Mouse (Mus musculus): ENCODE measurements at regions not wholly inside any gene's neighbourhood (a gene's known extent, or its start where the extent isn't known, plus 50 kb on each side); places are given as distances from the start of the nearest gene placed in this dataset.

GRCm38 (mm10) chr11:45103498-45104336, 486.6 kb downstream of the Ebf1 start:
- Histone ChIP-seq H3K4me1 (ENCODE audit: control insufficient read depth, insufficient read depth, low read length) (no peaks in the 10 kb centered on the region), H3K4me3 (replicated peaks; ENCODE audit: extremely low read depth, low read depth, low read length) (no peak overlapping the region)
- TF ChIP-seq POLR2A (IDR thresholded peaks at IDR 0.05; ENCODE audit: borderline replicate concordance, extremely low read depth, low read depth, low read length) (no peak), CTCF (IDR thresholded peaks at IDR 0.05; ENCODE audit: insufficient read depth, low read length) (no peak)
- 68% methylated on average over 12 of the region's 12 CpGs for WGBS
- no peak for DNase-seq

GRCm38 (mm10) chr11:45116702-45117101, 499.6 kb downstream of the Ebf1 start:
- H3K4me1 ChIP-seq (ENCODE audit: control insufficient read depth, insufficient read depth, low read length): no peaks in the 10 kb centered on the region
- DNase-seq: no peak
- no peak overlapping the region for H3K4me3 ChIP-seq (replicated peaks; ENCODE audit: extremely low read depth, low read depth, low read length)
- WGBS: 88% methylated on average over 1 of the region's 1 CpGs
- no peak for TF ChIP-seq CTCF (IDR thresholded peaks at IDR 0.05; ENCODE audit: insufficient read depth, low read length)
- no peak for TF ChIP-seq POLR2A (IDR thresholded peaks at IDR 0.05; ENCODE audit: borderline replicate concordance, extremely low read depth, low read depth, low read length)

- WGBS: 73% methylated on average over 2 of the region's 2 CpGs
These were observed 506.2 kb downstream of the Ebf1 start for GRCm38 (mm10) chr11:45123276-45123675.

DNA sequence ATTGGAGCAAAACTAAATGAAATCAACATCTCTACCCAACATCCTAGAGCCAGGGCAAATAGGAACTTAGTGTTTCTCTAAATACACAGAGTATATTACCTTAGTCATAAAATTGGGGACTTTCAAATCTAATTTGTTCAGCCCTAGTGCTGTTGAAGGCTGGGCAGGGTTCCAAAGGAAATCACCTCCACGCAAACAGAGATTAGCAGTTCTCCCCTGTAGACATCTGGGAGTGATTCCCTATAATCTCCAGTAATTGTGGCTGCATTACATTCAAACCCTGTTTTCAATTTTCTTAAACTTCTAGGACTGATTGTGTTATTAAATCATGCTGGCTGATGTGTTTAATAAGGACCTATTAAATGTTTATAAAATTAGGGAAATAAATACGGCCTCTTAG, 519.7 kb downstream of the Ebf1 start:
- DNase-seq: no peak
- no peak for TF ChIP-seq POLR2A (IDR thresholded peaks at IDR 0.05; ENCODE audit: borderline replicate concordance, extremely low read depth, low read depth, low read length)
- TF ChIP-seq CTCF (IDR thresholded peaks at IDR 0.05; ENCODE audit: insufficient read depth, low read length): no peak
- 61% methylated on average over 2 of the region's 2 CpGs for WGBS
- H3K4me3 ChIP-seq (replicated peaks; ENCODE audit: extremely low read depth, low read depth, low read length): no peak overlapping the region
- no peaks in the 10 kb centered on the region for H3K4me1 ChIP-seq (ENCODE audit: control insufficient read depth, insufficient read depth, low read length)

More at GRCm38 (mm10) chr11:45123276-45123675, 506.2 kb downstream of the Ebf1 start:
- H3K4me1 ChIP-seq (ENCODE audit: control insufficient read depth, insufficient read depth, low read length): no peaks in the 10 kb centered on the region
- TF ChIP-seq CTCF (IDR thresholded peaks at IDR 0.05; ENCODE audit: insufficient read depth, low read length): no peak
- TF ChIP-seq POLR2A (IDR thresholded peaks at IDR 0.05; ENCODE audit: borderline replicate concordance, extremely low read depth, low read depth, low read length): no peak
- no peak overlapping the region for H3K4me3 ChIP-seq (replicated peaks; ENCODE audit: extremely low read depth, low read depth, low read length)
- DNase-seq: no peak

GRCm38 (mm10) chr11:45138351-45138975, 521.3 kb downstream of the Ebf1 start:
- 85% methylated on average over 4 of the region's 4 CpGs for WGBS
- DNase-seq: no peak
- Histone ChIP-seq H3K4me3 (replicated peaks; ENCODE audit: extremely low read depth, low read depth, low read length) (no peak overlapping the region), H3K4me1 (ENCODE audit: control insufficient read depth, insufficient read depth, low read length) (no peaks in the 10 kb centered on the region)
- TF ChIP-seq POLR2A (IDR thresholded peaks at IDR 0.05; ENCODE audit: borderline replicate concordance, extremely low read depth, low read depth, low read length): no peak
- TF ChIP-seq CTCF (IDR thresholded peaks at IDR 0.05; ENCODE audit: insufficient read depth, low read length): no peak

DNA sequence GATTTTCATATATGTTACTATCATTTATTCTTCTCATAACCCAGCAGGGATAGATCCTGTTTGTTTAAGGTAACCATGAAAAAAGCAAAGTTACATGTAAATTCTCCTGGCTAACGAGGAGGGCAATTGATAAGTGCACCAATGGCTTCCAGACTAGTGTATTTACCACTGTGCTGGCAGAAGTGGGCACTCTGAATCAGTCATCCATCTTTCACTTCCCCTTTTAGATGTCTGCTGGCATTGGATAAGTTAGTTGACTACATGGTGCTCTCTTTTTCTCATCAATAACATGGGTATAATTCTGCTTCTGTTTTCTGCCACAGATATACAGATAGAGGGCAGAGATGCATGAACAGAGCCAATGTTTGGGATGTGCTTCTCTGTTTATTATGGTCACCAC, 523.4 kb downstream of the Ebf1 start:
- TF ChIP-seq CTCF (IDR thresholded peaks at IDR 0.05; ENCODE audit: insufficient read depth, low read length) (no peak), POLR2A (IDR thresholded peaks at IDR 0.05; ENCODE audit: borderline replicate concordance, extremely low read depth, low read depth, low read length) (no peak)
- Histone ChIP-seq H3K4me3 (replicated peaks; ENCODE audit: extremely low read depth, low read depth, low read length) (no peak overlapping the region), H3K4me1 (ENCODE audit: control insufficient read depth, insufficient read depth, low read length) (no peaks in the 10 kb centered on the region)
- 75% methylated on average over 1 of the region's 1 CpGs for WGBS
- no peak for DNase-seq

GRCm38 (mm10) chr11:45154070-45154469, 537.0 kb downstream of the Ebf1 start:
- WGBS: 88% methylated on average over 6 of the region's 6 CpGs
- H3K4me1 ChIP-seq (ENCODE audit: control insufficient read depth, insufficient read depth, low read length): no peaks in the 10 kb centered on the region
- TF ChIP-seq POLR2A (IDR thresholded peaks at IDR 0.05; ENCODE audit: borderline replicate concordance, extremely low read depth, low read depth, low read length): no peak
- no peak for TF ChIP-seq CTCF (IDR thresholded peaks at IDR 0.05; ENCODE audit: insufficient read depth, low read length)
- H3K4me3 ChIP-seq (replicated peaks; ENCODE audit: extremely low read depth, low read depth, low read length): no peak overlapping the region
- DNase-seq: no peak

DNA sequence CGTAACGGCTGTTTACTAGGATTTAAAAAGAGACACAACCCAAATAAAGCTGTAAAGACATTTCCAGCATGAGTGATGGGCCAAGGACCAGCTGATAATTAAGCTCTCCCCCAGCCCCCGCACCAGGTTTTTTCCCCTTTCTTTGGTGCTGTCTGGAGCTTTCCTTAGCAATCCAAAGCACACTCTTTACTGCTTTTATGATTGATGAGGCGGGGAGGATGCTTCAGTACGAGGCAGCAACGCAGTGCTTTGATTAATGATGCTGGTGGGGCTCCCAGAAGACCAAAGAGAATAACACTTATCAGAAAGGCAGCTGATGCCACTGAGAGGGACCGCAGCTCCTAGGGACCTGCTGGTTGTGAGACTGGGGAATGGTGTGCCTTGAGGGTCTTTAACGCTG, 537.4 kb downstream of the Ebf1 start:
- TF ChIP-seq POLR2A (IDR thresholded peaks at IDR 0.05; ENCODE audit: borderline replicate concordance, extremely low read depth, low read depth, low read length): no peak
- no peak for TF ChIP-seq CTCF (IDR thresholded peaks at IDR 0.05; ENCODE audit: insufficient read depth, low read length)
- H3K4me3 ChIP-seq (replicated peaks; ENCODE audit: extremely low read depth, low read depth, low read length): no peak overlapping the region
- no peaks in the 10 kb centered on the region for H3K4me1 ChIP-seq (ENCODE audit: control insufficient read depth, insufficient read depth, low read length)
- 46% methylated on average over 8 of the region's 8 CpGs for WGBS
- DNase-seq: no peak

GRCm38 (mm10) chr11:45155782-45156181, 538.7 kb downstream of the Ebf1 start:
- WGBS: 73% methylated on average over 1 of the region's 1 CpGs
- TF ChIP-seq CTCF (IDR thresholded peaks at IDR 0.05; ENCODE audit: insufficient read depth, low read length) (no peak), POLR2A (IDR thresholded peaks at IDR 0.05; ENCODE audit: borderline replicate concordance, extremely low read depth, low read depth, low read length) (no peak)
- Histone ChIP-seq H3K4me3 (replicated peaks; ENCODE audit: extremely low read depth, low read depth, low read length) (no peak overlapping the region), H3K4me1 (ENCODE audit: control insufficient read depth, insufficient read depth, low read length) (no peaks in the 10 kb centered on the region)
- no peak for DNase-seq

GRCm38 (mm10) chr11:45158282-45158681, 541.2 kb downstream of the Ebf1 start:
- WGBS: 34% methylated on average over 2 of the region's 2 CpGs
- TF ChIP-seq CTCF (IDR thresholded peaks at IDR 0.05; ENCODE audit: insufficient read depth, low read length): no peak
- TF ChIP-seq POLR2A (IDR thresholded peaks at IDR 0.05; ENCODE audit: borderline replicate concordance, extremely low read depth, low read depth, low read length): no peak
- Histone ChIP-seq H3K4me1 (ENCODE audit: control insufficient read depth, insufficient read depth, low read length) (no peaks in the 10 kb centered on the region), H3K4me3 (replicated peaks; ENCODE audit: extremely low read depth, low read depth, low read length) (no peak overlapping the region)
- no peak for DNase-seq

All from lung, adult 2 months (tissue).